Mouse (Mus musculus) CH12.LX (cell line): ENCODE data around the gene Trp53i13.

Experiments used
- BHLHE40 ChIP-seq: IDR thresholded peaks from 2 replicates; pipeline ENCODE4 v1.6.1; 2011; ENCODE audit warnings: mild to moderate bottlenecking, low read depth, low read length, improper control_type of control experiment
- CTCF ChIP-seq, 2 experiments: IDR thresholded peaks in 1 of 2; conservative IDR thresholded peaks in 1 of 2; 2 replicates each; pipeline ENCODE4 v1.5.1; 2011 to 2012; ENCODE audit warnings: low read depth in 2 of 2, low read length in 2 of 2, improper control_type of control experiment in 1 of 2, inconsistent platforms in 1 of 2, mild to moderate bottlenecking in 1 of 2, moderate library complexity in 1 of 2
- ELF1 ChIP-seq: IDR thresholded peaks from 2 replicates; pipeline ENCODE4 v1.6.1; 2014; ENCODE audit warnings: low read depth, mild to moderate bottlenecking, inconsistent platforms, low read length, improper control_type of control experiment
- EP300 ChIP-seq: IDR thresholded peaks from 2 replicates; pipeline ENCODE4 v1.6.1; 2011; ENCODE audit warnings: low read length, improper control_type of control experiment
- ETS1 ChIP-seq: conservative IDR thresholded peaks from 2 replicates; pipeline ENCODE4 v1.6.1; 2012; ENCODE audit warnings: low read depth, mild to moderate bottlenecking, inconsistent platforms, low read length, improper control_type of control experiment, moderate library complexity
- HCFC1 ChIP-seq: IDR thresholded peaks from 2 replicates; pipeline ENCODE4 v1.6.1; 2012; ENCODE audit warnings: low read depth, mild to moderate bottlenecking, inconsistent platforms, low read length, improper control_type of control experiment
- JUND ChIP-seq: conservative IDR thresholded peaks from 2 replicates; pipeline ENCODE4 v1.6.1; 2011; ENCODE audit warnings: low read depth, low read length, improper control_type of control experiment
- NELFE ChIP-seq: IDR thresholded peaks from 2 replicates; pipeline ENCODE4 v1.6.1; 2011; ENCODE audit warnings: low read depth, low read length, improper control_type of control experiment
- POLR2AphosphoS2 ChIP-seq: IDR thresholded peaks from 2 replicates; pipeline ENCODE4 v1.6.1; 2011; ENCODE audit warnings: low read depth, low read length, improper control_type of control experiment

DNA sequence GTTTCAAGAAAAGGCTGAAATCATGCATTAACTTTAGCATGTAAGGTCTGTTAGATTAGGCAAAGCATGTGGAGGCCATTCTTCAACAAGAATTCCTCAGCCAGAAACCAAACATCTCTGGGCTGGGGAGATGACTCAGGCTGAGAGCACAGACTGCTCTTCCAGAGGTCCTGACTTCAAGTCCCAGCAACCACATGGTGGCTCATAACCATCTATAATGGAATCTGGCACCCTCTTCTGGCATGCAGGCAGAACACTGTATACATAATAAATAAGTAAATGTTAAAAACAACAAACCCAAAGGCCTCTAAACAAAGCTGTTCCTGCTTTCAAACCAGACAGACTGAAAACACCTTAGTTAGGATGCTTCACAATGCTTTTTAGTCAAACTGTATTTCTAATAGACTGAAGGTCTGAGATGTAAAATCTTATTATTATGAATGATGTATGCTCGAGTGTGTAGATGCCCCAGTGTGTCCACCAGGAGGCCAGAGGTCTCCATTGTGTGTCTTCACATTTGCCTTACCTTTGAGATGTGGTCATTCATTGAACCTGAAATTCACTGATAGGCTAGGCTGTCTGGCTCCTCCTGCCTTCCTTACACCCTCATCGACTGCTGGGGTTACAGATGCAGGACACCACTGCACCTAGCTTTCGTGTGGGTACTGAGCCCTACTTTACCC lies 10.2 kb upstream of the Trp53i13 start:
- peak in 1 of 2 experiments; percentile 34; a peak in 2 of 4 replicates for TF ChIP-seq CTCF (conservative IDR thresholded peaks at IDR 0.05 in 1 of 2, IDR thresholded peaks at IDR 0.05 in 1 of 2; ENCODE audit: low read depth in 2 of 2, low read length in 2 of 2)
- TF ChIP-seq POLR2AphosphoS2, result no peak
- no peak for TF ChIP-seq HCFC1
- no peak for TF ChIP-seq EP300
- TF ChIP-seq ETS1, result no peak
- TF ChIP-seq BHLHE40, result no peak
- no peak for TF ChIP-seq JUND
- no peak for TF ChIP-seq NELFE
- no peak for TF ChIP-seq ELF1
